Mouse (Mus musculus) forebrain, embryonic 15.5 days (tissue): ENCODE results near the gene Rab30. TPM values are rescaled to one million over a fixed set of nuclear protein-coding genes. Genes with fewer than 3 reads are reported as not detected.
"Not testable (repeated sequence)": the region's sequence is repeated elsewhere in the genome, so short reads cannot be mapped to it uniquely, and the experiment has no call there.

Source experiments
- ATAC-seq: fragments of 200-750 bp; cut with Nextera tagmentation; replicated peaks from 2 replicates; pipeline ENCODE4 v1.8.0; 2017; ENCODE audit warnings: mild to moderate bottlenecking, moderate TSS enrichment, moderate library complexity
- H3K27ac ChIP-seq: fragments of 300-500 bp; sonication (generic); replicated peaks from 2 replicates; pipeline ENCODE4 v1.5.1; 2015; ENCODE audit warnings: mild to moderate bottlenecking, inconsistent platforms
- H3K27me3 ChIP-seq: fragments of 300-500 bp; sonication (generic); 2 replicates; pipeline ENCODE4 v1.6.1; 2015; ENCODE audit warnings: inconsistent platforms
- H3K36me3 ChIP-seq: fragments of 300-500 bp; sonication (generic); 2 replicates; pipeline ENCODE4 v1.6.1; 2015; ENCODE audit warnings: mild to moderate bottlenecking, inconsistent platforms
- H3K4me1 ChIP-seq: fragments of 300-500 bp; sonication (generic); 2 replicates; pipeline ENCODE4 v1.6.1; 2015; ENCODE audit warnings: inconsistent platforms
- H3K4me2 ChIP-seq: fragments of 300-500 bp; sonication (generic); replicated peaks from 2 replicates; pipeline ENCODE4 v1.6.1; 2015; ENCODE audit warnings: mild to moderate bottlenecking, inconsistent platforms
- H3K4me3 ChIP-seq: fragments of 300-500 bp; sonication (generic); 2 replicates; pipeline ENCODE4 v1.5.1; 2015; ENCODE audit warnings: mild to moderate bottlenecking, inconsistent platforms
- H3K9ac ChIP-seq: fragments of 300-500 bp; sonication (generic); replicated peaks from 2 replicates; pipeline ENCODE4 v1.6.1; 2015; ENCODE audit warnings: mild to moderate bottlenecking, inconsistent platforms
- H3K9me3 ChIP-seq: fragments of 300-500 bp; sonication (generic); 2 replicates; pipeline ENCODE4 v1.6.1; 2016; ENCODE audit warnings: inconsistent platforms
- WGBS: fragments of 180-500 bp; shearing (Covaris S2); methylation state at CpG from one replicate; pipeline ENCODE4 v1.1.7; 2015; ENCODE audit warnings: mixed read lengths; 5-methylcytosine and 5-hydroxymethylcytosine counted together
- polyA plus RNA-seq: library from polyadenylated mRNA; unstranded; fragments of >200 nt; fragmentation: Nextera tagmentation; extraction: Ambion mirVana; gene quantifications from 2 replicates; pipeline ENCODE4 v1.2.1, GENCODE M21; 2015

Gene Rab30
- polyA plus RNA-seq, 1 experiment from 2014 or later: 19.8 TPM

GRCm38 (mm10) chr7:92758067-92758466 lies 16.7 kb downstream of the Rab30 start:
- Histone ChIP-seq H3K36me3 (no peaks in the 10 kb centered on the region), H3K4me1 (no peaks in the 10 kb centered on the region), H3K4me3 (no peak overlapping the region), H3K9ac (no peak overlapping the region), H3K27ac (no peak overlapping the region), H3K27me3 (no peaks in the 10 kb centered on the region), H3K9me3 (no peaks in the 10 kb centered on the region), H3K4me2 (no peak overlapping the region)
- 85% methylated on average over 5 of the region's 5 CpGs for WGBS
- no peak for ATAC-seq

- no peak for ATAC-seq
Measured at GRCm38 (mm10) chr7:92760651-92761050, 19.2 kb downstream of the Rab30 start.

GRCm38 (mm10) chr7:92761161-92761560 lies 19.8 kb downstream of the Rab30 start:
- H3K9me3 ChIP-seq: no peaks in the 10 kb centered on the region
- no peak for ATAC-seq
- no peaks in the 10 kb centered on the region for H3K36me3 ChIP-seq
- no peaks in the 10 kb centered on the region for H3K27me3 ChIP-seq
- 91% methylated on average over 9 of the region's 9 CpGs for WGBS
- H3K4me3 ChIP-seq: no peak overlapping the region
- no peak overlapping the region for H3K27ac ChIP-seq
- no peak overlapping the region for H3K9ac ChIP-seq
- H3K4me2 ChIP-seq: no peak overlapping the region
- peaks cover 10% of the 10 kb centered on the region for H3K4me1 ChIP-seq

More at GRCm38 (mm10) chr7:92760651-92761050, 19.2 kb downstream of the Rab30 start:
- Histone ChIP-seq H3K4me2 (no peak overlapping the region), H3K27me3 (no peaks in the 10 kb centered on the region), H3K36me3 (no peaks in the 10 kb centered on the region), H3K4me1 (peaks cover 5% of the 10 kb centered on the region), H3K4me3 (no peak overlapping the region), H3K27ac (no peak overlapping the region), H3K9ac (no peak overlapping the region), H3K9me3 (no peaks in the 10 kb centered on the region)
- WGBS: 91% methylated on average over 6 of the region's 6 CpGs

GRCm38 (mm10) chr7:92765426-92765825 lies 24.0 kb downstream of the Rab30 start:
- Histone ChIP-seq H3K4me1 (peaks cover 18% of the 10 kb centered on the region), H3K36me3 (no peaks in the 10 kb centered on the region), H3K9me3 (no peaks in the 10 kb centered on the region), H3K4me3 (no peak overlapping the region), H3K4me2 (no peak overlapping the region), H3K27ac (no peak overlapping the region), H3K9ac (no peak overlapping the region), H3K27me3 (no peaks in the 10 kb centered on the region)
- ATAC-seq: no peak; the same call in 1 of the 2 replicates
- WGBS: 60% methylated on average over 9 of the region's 9 CpGs

GRCm38 (mm10) chr7:92766096-92767090 lies 25.0 kb downstream of the Rab30 start:
- H3K27me3 ChIP-seq: no peaks in the 10 kb centered on the region
- no peak overlapping the region for H3K4me3 ChIP-seq
- no peak overlapping the region for H3K9ac ChIP-seq
- no peaks in the 10 kb centered on the region for H3K9me3 ChIP-seq
- no peak for ATAC-seq
- H3K36me3 ChIP-seq: no peaks in the 10 kb centered on the region
- no peak overlapping the region for H3K27ac ChIP-seq
- peaks cover 18% of the 10 kb centered on the region for H3K4me1 ChIP-seq
- WGBS: 46% methylated on average over 9 of the region's 9 CpGs
- no peak overlapping the region for H3K4me2 ChIP-seq

GRCm38 (mm10) chr7:92768116-92768515 lies 26.7 kb downstream of the Rab30 start:
- not testable (repeated sequence) for H3K9ac ChIP-seq
- 92% methylated on average over 12 of the region's 12 CpGs for WGBS
- peaks cover 18% of the 10 kb centered on the region for H3K4me1 ChIP-seq

GRCm38 (mm10) chr7:92768859-92769258 lies 27.5 kb downstream of the Rab30 start:
- H3K9me3 ChIP-seq: no peaks in the 10 kb centered on the region
- no peak overlapping the region for H3K9ac ChIP-seq
- H3K27me3 ChIP-seq: no peaks in the 10 kb centered on the region
- H3K36me3 ChIP-seq: no peaks in the 10 kb centered on the region; the same call in 1 of the 2 replicates
- WGBS: 77% methylated on average over 7 of the region's 7 CpGs
- no peak overlapping the region for H3K4me2 ChIP-seq
- H3K27ac ChIP-seq: no peak overlapping the region
- no peak overlapping the region for H3K4me3 ChIP-seq
- no peak for ATAC-seq
- H3K4me1 ChIP-seq: peaks cover 18% of the 10 kb centered on the region

More at GRCm38 (mm10) chr7:92768116-92768515, 26.7 kb downstream of the Rab30 start:
- H3K9me3 ChIP-seq, ATAC-seq, H3K4me2 ChIP-seq, H3K4me3 ChIP-seq, H3K27me3 ChIP-seq, H3K36me3 ChIP-seq, H3K27ac ChIP-seq: not testable (repeated sequence)

- Histone ChIP-seq H3K4me2 (no peak overlapping the region), H3K9ac (no peak overlapping the region), H3K4me3 (no peak overlapping the region), H3K9me3 (no peaks in the 10 kb centered on the region), H3K36me3 (no peaks in the 10 kb centered on the region; the same call in 1 of the 2 replicates), H3K4me1 (peaks cover 18% of the 10 kb centered on the region), H3K27ac (no peak overlapping the region), H3K27me3 (no peaks in the 10 kb centered on the region)
- ATAC-seq: no peak
- WGBS: 92% methylated on average over 3 of the region's 3 CpGs
Measured at GRCm38 (mm10) chr7:92773006-92773405, 31.6 kb downstream of the Rab30 start.

GRCm38 (mm10) chr7:92773596-92773995 lies 32.2 kb downstream of the Rab30 start:
- no peaks in the 10 kb centered on the region for H3K9me3 ChIP-seq
- ATAC-seq: no peak
- 93% methylated on average over 3 of the region's 3 CpGs for WGBS
- H3K9ac ChIP-seq: no peak overlapping the region
- no peaks in the 10 kb centered on the region for H3K27me3 ChIP-seq
- no peaks in the 10 kb centered on the region; the same call in 1 of the 2 replicates for H3K36me3 ChIP-seq
- H3K4me2 ChIP-seq: no peak overlapping the region
- H3K4me3 ChIP-seq: no peak overlapping the region
- H3K27ac ChIP-seq: no peak overlapping the region
- H3K4me1 ChIP-seq: peaks cover 19% of the 10 kb centered on the region

GRCm38 (mm10) chr7:92774741-92775140 lies 33.3 kb downstream of the Rab30 start:
- no peak overlapping the region for H3K4me3 ChIP-seq
- H3K27me3 ChIP-seq: no peaks in the 10 kb centered on the region
- H3K4me2 ChIP-seq: no peak overlapping the region
- no peak overlapping the region for H3K27ac ChIP-seq
- H3K4me1 ChIP-seq: peaks cover 19% of the 10 kb centered on the region
- no peaks in the 10 kb centered on the region; the same call in 1 of the 2 replicates for H3K36me3 ChIP-seq
- H3K9ac ChIP-seq: no peak overlapping the region
- H3K9me3 ChIP-seq: no peaks in the 10 kb centered on the region
- ATAC-seq: no peak
- 91% methylated on average over 5 of the region's 5 CpGs for WGBS

GRCm38 (mm10) chr7:92775703-92776102 lies 34.3 kb downstream of the Rab30 start:
- H3K27ac ChIP-seq: no peak overlapping the region
- WGBS: 41% methylated on average over 2 of the region's 2 CpGs

GRCm38 (mm10) chr7:92776647-92777046 lies 35.2 kb downstream of the Rab30 start:
- WGBS: 39% methylated on average over 4 of the region's 4 CpGs

More at GRCm38 (mm10) chr7:92775703-92776102, 34.3 kb downstream of the Rab30 start:
- H3K4me2 ChIP-seq: no peak overlapping the region
- H3K4me1 ChIP-seq: peaks cover 19% of the 10 kb centered on the region
- H3K27me3 ChIP-seq: no peaks in the 10 kb centered on the region
- ATAC-seq: peak; percentile 59
- no peaks in the 10 kb centered on the region; the same call in 1 of the 2 replicates for H3K36me3 ChIP-seq
- no peak overlapping the region for H3K4me3 ChIP-seq
- H3K9ac ChIP-seq: no peak overlapping the region
- no peaks in the 10 kb centered on the region for H3K9me3 ChIP-seq

More at GRCm38 (mm10) chr7:92776647-92777046, 35.2 kb downstream of the Rab30 start:
- Histone ChIP-seq H3K4me1 (peaks cover 19% of the 10 kb centered on the region), H3K9ac (peak overlapping the region; percentile 25), H3K27me3 (no peaks in the 10 kb centered on the region), H3K27ac (peak overlapping the region; percentile 81), H3K4me2 (peak overlapping the region; percentile 45), H3K36me3 (no peaks in the 10 kb centered on the region; the same call in 1 of the 2 replicates), H3K9me3 (no peaks in the 10 kb centered on the region), H3K4me3 (peak overlapping the region; percentile 27)
- ATAC-seq: peak; percentile 27; the same call in 1 of the 2 replicates
